Mouse (Mus musculus) MEL (cell line): ENCODE measurements around the gene Naaladl2. TPM values are rescaled to one million over a fixed set of nuclear protein-coding genes. Genes with fewer than 3 reads are reported as not detected.

Experiments
- DNase-seq: peaks from one replicate; pipeline ENCODE4 v3.0.0; 2011; ENCODE audit warnings: low read depth, low spot score
- H3K27ac ChIP-seq: 2 replicates; pipeline ENCODE4 v1.5.1; 2012; ENCODE audit warnings: low read depth, mild to moderate bottlenecking, control low read depth, low read length, moderate library complexity; ENCODE audit not compliant: control insufficient read depth
- H3K27me3 ChIP-seq, 2 experiments: fragments of 150-350 bp in 1 of 2; sonication (generic) in 1 of 2; 2 replicates each; pipeline ENCODE4 v1.6.1; 2012; ENCODE audit warnings: low read length in 2 of 2, mild to moderate bottlenecking in 2 of 2, improper control_type of control experiment in 1 of 2, moderate library complexity in 1 of 2; ENCODE audit not compliant: insufficient read depth in 2 of 2, control insufficient read depth in 1 of 2
- H3K36me3 ChIP-seq, 2 experiments: 2 replicates each; pipeline ENCODE4 v1.6.1; 2012 to 2014; ENCODE audit warnings: low read length in 2 of 2, improper control_type of control experiment in 1 of 2, inconsistent platforms in 1 of 2, mild to moderate bottlenecking in 1 of 2; ENCODE audit not compliant: insufficient read depth in 2 of 2, control insufficient read depth in 1 of 2
- H3K4me1 ChIP-seq, 2 experiments: fragments of 150-350 bp in 1 of 2; sonication (generic) in 1 of 2; 2 replicates each; pipeline ENCODE4 v1.6.1; 2012; ENCODE audit warnings: low read length in 2 of 2, improper control_type of control experiment in 1 of 2, mild to moderate bottlenecking in 1 of 2; ENCODE audit not compliant: insufficient read depth in 2 of 2, control insufficient read depth in 1 of 2
- H3K4me3 ChIP-seq, 2 experiments: fragments of 150-350 bp in 1 of 2; sonication (generic) in 1 of 2; 2 replicates each; pipeline ENCODE4 v1.5.1; 2012; ENCODE audit warnings: low read depth in 2 of 2, low read length in 2 of 2, mild to moderate bottlenecking in 2 of 2, moderate library complexity in 2 of 2, control low read depth in 1 of 2, improper control_type of control experiment in 1 of 2; ENCODE audit not compliant: control insufficient read depth in 1 of 2, insufficient read depth in 1 of 2
- H3K79me2 ChIP-seq: 2 replicates; pipeline ENCODE4 v1.6.1; 2012; ENCODE audit warnings: mild to moderate bottlenecking, low read length, moderate library complexity; ENCODE audit not compliant: control insufficient read depth, poor library complexity, insufficient read depth
- H3K9ac ChIP-seq: 2 replicates; pipeline ENCODE4 v1.6.1; 2012; ENCODE audit warnings: low read depth, mild to moderate bottlenecking, control low read depth, low read length, moderate library complexity; ENCODE audit not compliant: control insufficient read depth, poor library complexity, severe bottlenecking
- H3K9me3 ChIP-seq: fragments of 150-350 bp; sonication (generic); replicated peaks from 2 replicates; pipeline ENCODE4 v1.6.1; 2012; ENCODE audit warnings: mild to moderate bottlenecking, low read length, improper control_type of control experiment, moderate library complexity; ENCODE audit not compliant: insufficient read depth
- CHD1 ChIP-seq: IDR thresholded peaks from 2 replicates; pipeline ENCODE4 v1.6.1; 2012; ENCODE audit warnings: low read depth, mild to moderate bottlenecking, inconsistent platforms, low read length, improper control_type of control experiment
- CTCF ChIP-seq, 3 experiments: IDR thresholded peaks in 2 of 3; conservative IDR thresholded peaks in 1 of 3; 2 replicates each; pipeline ENCODE4 v1.5.1; 2011 to 2012; ENCODE audit warnings: low read length in 3 of 3, low read depth in 2 of 3, mild to moderate bottlenecking in 2 of 3, improper control_type of control experiment in 1 of 3, inconsistent platforms in 1 of 3, mixed read lengths in 1 of 3, moderate library complexity in 1 of 3; ENCODE audit not compliant: control insufficient read depth in 1 of 3, insufficient read depth in 1 of 3, poor library complexity in 1 of 3, severe bottlenecking in 1 of 3
- EP300 ChIP-seq, 2 experiments: IDR thresholded peaks; 2 replicates each; pipeline ENCODE4 v1.6.1; 2011; ENCODE audit warnings: improper control_type of control experiment in 2 of 2, low read length in 2 of 2, low read depth in 1 of 2, mild to moderate bottlenecking in 1 of 2
- GABPA ChIP-seq: IDR thresholded peaks from 2 replicates; pipeline ENCODE4 v1.6.1; 2012; ENCODE audit warnings: low read depth, mild to moderate bottlenecking, inconsistent platforms, low read length, improper control_type of control experiment, moderate library complexity
- GATA1 ChIP-seq: IDR thresholded peaks from 2 replicates; pipeline ENCODE4 v1.6.1; 2011; ENCODE audit warnings: low read depth, low read length, improper control_type of control experiment
- KAT2A ChIP-seq: conservative IDR thresholded peaks from 2 replicates; pipeline ENCODE4 v1.6.1; 2012; ENCODE audit warnings: low read depth, low read length, improper control_type of control experiment, inconsistent platforms
- MAX ChIP-seq: IDR thresholded peaks from 2 replicates; pipeline ENCODE4 v1.6.1; 2011; ENCODE audit warnings: low read length, improper control_type of control experiment
- MAZ ChIP-seq: IDR thresholded peaks from 2 replicates; pipeline ENCODE4 v1.6.1; 2012; ENCODE audit warnings: low read depth, mild to moderate bottlenecking, inconsistent platforms, low read length, improper control_type of control experiment
- POLR2AphosphoS2 ChIP-seq: IDR thresholded peaks from 2 replicates; pipeline ENCODE4 v1.6.1; 2011; ENCODE audit warnings: low read length, improper control_type of control experiment
- POLR2AphosphoS5 ChIP-seq: IDR thresholded peaks from 2 replicates; pipeline ENCODE4 v1.6.1; 2012; ENCODE audit warnings: low read depth, borderline replicate concordance, mild to moderate bottlenecking, inconsistent platforms, low read length, moderate library complexity, mixed read lengths
- SIN3A ChIP-seq: IDR thresholded peaks from 2 replicates; pipeline ENCODE4 v1.6.1; 2012; ENCODE audit warnings: low read length, improper control_type of control experiment, inconsistent platforms
- TBP ChIP-seq: IDR thresholded peaks from 2 replicates; pipeline ENCODE4 v1.8.0; 2011; ENCODE audit warnings: low read depth, low read length, improper control_type of control experiment
- TCF12 ChIP-seq: IDR thresholded peaks from 2 replicates; pipeline ENCODE4 v1.6.1; 2014; ENCODE audit warnings: low read depth, mild to moderate bottlenecking, inconsistent platforms, low read length, improper control_type of control experiment, moderate library complexity
- UBTF ChIP-seq: IDR thresholded peaks from 2 replicates; pipeline ENCODE4 v1.6.1; 2012; ENCODE audit warnings: low read depth, mild to moderate bottlenecking, inconsistent platforms, low read length, improper control_type of control experiment, moderate library complexity, borderline replicate concordance; ENCODE audit not compliant: insufficient read depth
- USF1 ChIP-seq: IDR thresholded peaks from 2 replicates; pipeline ENCODE4 v1.6.1; 2014; ENCODE audit warnings: low read depth, mild to moderate bottlenecking, inconsistent platforms, low read length, improper control_type of control experiment, moderate library complexity
- USF2 ChIP-seq, 2 experiments: IDR thresholded peaks; 2 replicates each; pipeline ENCODE4 v1.6.1; 2011 to 2012; ENCODE audit warnings: improper control_type of control experiment in 2 of 2, low read length in 2 of 2, borderline replicate concordance in 1 of 2, inconsistent platforms in 1 of 2, low read depth in 1 of 2, mild to moderate bottlenecking in 1 of 2; ENCODE audit not compliant: insufficient read depth in 1 of 2
- ZMIZ1 ChIP-seq: IDR thresholded peaks from 2 replicates; pipeline ENCODE4 v1.6.1; 2012; ENCODE audit warnings: low read depth, mild to moderate bottlenecking, inconsistent platforms, low read length, improper control_type of control experiment, moderate library complexity
- ZNF384 ChIP-seq: IDR thresholded peaks from 2 replicates; pipeline ENCODE4 v1.6.1; 2012; ENCODE audit warnings: low read depth, mild to moderate bottlenecking, inconsistent platforms, low read length, improper control_type of control experiment
- polyA plus RNA-seq, 2 experiments: library from polyadenylated mRNA; stranded (reverse) in 1 of 2; unstranded in 1 of 2; fragments of >175 nt in 1 of 2; fragments of >200 nt in 1 of 2; gene quantifications; 2 replicates each; pipeline versions ENCODE4 v1.2.1 to v1.2.4; 2012; ENCODE audit warnings: low replicate concordance in 2 of 2, low read depth in 1 of 2; ENCODE audit not compliant: insufficient read length in 2 of 2, insufficient read depth in 1 of 2, missing spikeins in 1 of 2
- total RNA-seq: library from RNA; depleted of rRNA; stranded (reverse); fragments of 300-350 nt; gene quantifications from 2 replicates; pipeline ENCODE4 v1.2.3, GENCODE M21; 2012

Gene Naaladl2
- total and polyA plus RNA-seq, 3 experiments = 0.17 TPM; not detected in 2

GRCm38 (mm10) chr3:24749055-24749454 is 395.0 kb downstream of the Naaladl2 start:
- Histone ChIP-seq H3K27ac (no peak overlapping the region), H3K9ac (no peak overlapping the region), H3K4me1 (peaks cover 0 to 3% of the 10 kb centered on the region in 2 experiments; a peak in 1 of 4 replicates), H3K36me3 (no peaks in the 10 kb centered on the region), H3K4me3 (no peak overlapping the region), H3K79me2 (no peaks in the 10 kb centered on the region), H3K27me3 (no peaks in the 10 kb centered on the region), H3K9me3 (no peaks in the 10 kb centered on the region)
- TF ChIP-seq POLR2AphosphoS2 (no peak), TBP (no peak), USF1 (no peak), MAZ (no peak), GATA1 (no peak), POLR2AphosphoS5 (no peak), ZMIZ1 (no peak), UBTF (no peak), USF2 (IDR thresholded peaks at IDR 0.05; ENCODE audit: borderline replicate concordance in 1 of 2, insufficient read depth in 1 of 2, low read depth in 1 of 2, low read length in 2 of 2) (no peak), MAX (no peak), TCF12 (no peak), KAT2A (no peak), CHD1 (no peak), ZNF384 (no peak), CTCF (IDR thresholded peaks at IDR 0.05 in 2 of 3, conservative IDR thresholded peaks at IDR 0.05 in 1 of 3; ENCODE audit: control insufficient read depth in 1 of 3, insufficient read depth in 1 of 3, low read depth in 2 of 3, low read length in 3 of 3, poor library complexity in 1 of 3, severe bottlenecking in 1 of 3) (no peak), SIN3A (no peak)
- DNase-seq = peak; percentile 15

- no peaks in the 10 kb centered on the region for H3K36me3 ChIP-seq
- H3K4me3 ChIP-seq = no peak overlapping the region
- H3K9me3 ChIP-seq = no peaks in the 10 kb centered on the region
- no peak for DNase-seq
- no peaks in the 10 kb centered on the region for H3K79me2 ChIP-seq
- peaks cover 0 to 3% of the 10 kb centered on the region in 2 experiments; a peak in 1 of 4 replicates for H3K4me1 ChIP-seq
- no peak overlapping the region for H3K27ac ChIP-seq
- no peak overlapping the region for H3K9ac ChIP-seq
- no peaks in the 10 kb centered on the region for H3K27me3 ChIP-seq
- TF ChIP-seq MAZ (no peak), KAT2A (no peak), EP300 (IDR thresholded peaks at IDR 0.05; ENCODE audit: low read depth in 1 of 2, low read length in 2 of 2) (no peak), GABPA (no peak), USF1 (no peak), USF2 (IDR thresholded peaks at IDR 0.05; ENCODE audit: borderline replicate concordance in 1 of 2, insufficient read depth in 1 of 2, low read depth in 1 of 2, low read length in 2 of 2) (no peak)
Observed at GRCm38 (mm10) chr3:24747182-24747856, 396.7 kb downstream of the Naaladl2 start.
